Mouse (Mus musculus): ENCODE data around the gene Olfr371.

Olfr371 gene

DNA sequence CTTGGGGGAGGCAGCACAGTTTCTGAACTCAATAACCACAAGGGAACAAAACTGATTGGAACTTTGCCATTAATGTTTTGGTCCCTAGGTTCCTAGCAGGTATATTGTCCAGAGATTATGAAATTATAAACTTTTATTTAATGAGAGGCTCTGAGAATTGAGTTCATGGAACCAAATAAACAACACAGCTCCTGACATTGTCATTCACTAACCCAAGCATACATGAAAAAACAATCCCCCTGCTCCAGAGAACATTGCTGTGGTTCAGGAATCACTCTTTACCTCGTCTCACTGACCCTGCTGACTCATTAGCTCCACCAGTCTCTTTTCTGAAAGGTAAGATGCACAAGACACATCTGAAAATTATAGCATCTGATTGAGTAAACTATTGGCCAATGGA is at the start of gene Olfr371:
Olfr371 (plus strand) TSS at position 301 of the 400 bp plus-strand sequence.
- no peak for DNase-seq (ENCODE audit: low spot score in 2 of 2)

DNA sequence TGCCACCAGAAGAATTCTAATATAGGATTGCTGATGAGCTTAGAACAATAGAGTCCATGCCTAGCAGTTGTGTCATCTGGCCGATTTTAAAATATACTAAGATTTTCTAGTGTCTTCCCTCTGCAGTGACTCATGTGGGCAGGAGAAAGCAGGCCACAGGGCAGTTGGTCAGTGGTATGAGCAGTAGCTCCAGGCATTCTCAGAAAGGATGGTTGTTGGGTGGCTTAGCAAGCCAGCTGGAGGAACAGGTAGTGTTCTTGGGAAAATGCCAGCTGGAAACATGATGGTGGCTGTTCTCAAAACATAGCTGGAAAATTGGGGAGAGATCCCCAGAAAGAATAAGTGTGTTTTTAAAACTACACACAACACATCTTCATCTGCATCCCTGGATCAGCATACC is 33.4 kb upstream of the Olfr371 start:
- DNase-seq (ENCODE audit: low spot score in 2 of 2), result no peak

DNA sequence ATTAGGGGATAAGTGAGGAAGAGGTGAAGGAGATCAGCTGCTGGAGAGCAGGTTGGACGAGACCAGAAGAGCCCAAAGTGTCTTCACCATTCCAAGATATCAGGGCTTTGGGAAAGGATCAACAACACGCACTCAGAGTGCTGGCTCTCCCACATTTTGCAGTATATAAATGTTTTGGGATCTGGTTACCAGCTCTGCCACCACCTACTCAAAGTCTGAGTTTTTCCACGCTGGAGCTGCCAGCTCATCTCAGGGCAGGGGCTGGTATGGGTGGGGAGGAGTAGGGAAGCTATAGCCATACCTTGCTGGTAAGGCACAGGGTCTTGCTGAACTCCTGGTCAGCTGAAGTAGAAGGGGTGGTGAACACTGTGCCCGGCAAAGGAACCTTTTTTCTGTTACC is 5.6 kb upstream of the Olfr371 start:
- DNase-seq (ENCODE audit: low spot score in 2 of 2), result no peak

DNA sequence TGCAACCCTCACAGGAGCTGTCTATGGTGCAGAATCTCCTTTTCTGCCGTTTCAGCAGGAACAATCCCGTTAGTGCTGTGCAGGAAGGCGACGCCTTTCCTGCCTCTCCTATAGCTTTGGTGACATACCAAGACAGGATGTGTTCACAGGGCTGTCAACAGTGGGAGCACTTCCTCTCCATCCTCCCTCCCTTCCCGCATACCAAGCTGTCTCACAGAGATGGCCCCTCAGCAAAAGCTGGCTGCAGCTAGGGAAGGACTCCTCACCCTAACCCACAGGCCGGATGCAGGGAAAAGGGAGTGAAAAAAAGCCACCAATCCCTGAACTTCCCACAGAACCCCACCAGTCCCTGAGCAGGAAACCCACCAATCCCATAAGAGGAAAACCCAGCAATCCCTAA is 4.8 kb upstream of the Olfr371 start:
- DNase-seq (ENCODE audit: low spot score in 2 of 2), result no peak

DNA sequence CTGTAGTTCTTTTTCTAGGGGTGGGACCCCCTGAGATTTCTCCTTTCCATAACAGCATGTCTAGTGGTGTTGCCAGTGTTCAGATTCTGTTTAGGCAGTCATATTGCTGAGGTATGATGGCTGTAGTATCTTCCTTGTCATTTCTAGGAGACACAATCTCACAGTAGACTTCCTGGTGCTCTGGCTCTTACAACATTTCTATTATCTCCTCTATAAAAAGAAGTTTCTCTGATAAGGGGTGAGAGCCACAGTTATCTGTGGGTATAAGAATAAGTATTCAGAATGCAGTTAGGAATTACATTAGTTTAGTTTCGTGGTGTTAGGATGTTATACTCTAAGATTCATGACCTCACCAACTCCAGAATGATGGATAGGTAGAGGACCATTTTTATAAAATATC is 1.5 kb downstream of the Olfr371 start:
- no peak for DNase-seq (ENCODE audit: low spot score in 2 of 2)

Measured in spleen, postnatal 14 days (tissue).